Mouse (Mus musculus): ENCODE results near the gene Pabpc6. TPM values are rescaled to one million over a fixed set of nuclear protein-coding genes. Genes with fewer than 3 reads are reported as not detected.

Gene Pabpc6
- polyA plus RNA-seq (2014; fragmentation: Nextera tagmentation; extraction: Ambion mirVana): not detected in 2 replicates

DNA sequence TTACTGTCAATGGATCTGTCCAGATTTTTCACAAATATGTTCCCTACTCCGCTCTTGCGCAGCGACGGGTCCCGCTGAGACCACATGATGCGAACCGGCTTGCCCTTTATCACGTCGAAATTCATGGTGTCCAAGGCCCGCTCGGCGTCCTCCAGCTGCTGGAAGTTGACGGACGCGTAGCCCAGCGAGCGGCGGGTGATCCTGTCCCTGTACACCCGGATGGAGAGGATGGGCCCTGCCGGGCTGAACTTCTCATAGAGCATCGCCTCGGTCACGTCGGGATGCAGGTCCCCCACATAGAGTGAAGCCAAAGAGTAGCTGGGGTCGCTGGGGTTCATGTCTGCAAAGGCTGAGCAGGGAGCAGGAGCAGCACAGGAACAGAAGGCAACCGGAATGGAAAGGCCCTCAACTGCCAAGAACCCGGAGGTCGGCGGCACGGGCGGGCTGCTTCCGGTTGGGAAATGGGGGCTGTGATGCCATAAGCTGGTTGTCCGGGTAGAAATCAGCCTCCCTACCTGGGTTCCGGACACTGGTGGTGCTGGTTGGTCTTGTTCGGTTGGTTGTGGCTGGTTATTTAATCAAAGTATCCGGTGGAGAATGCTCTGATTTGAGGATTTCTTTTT is at the start of gene Pabpc6:
Gene Pabpc6, minus strand, starts transcription at position 435 of the 623 bp plus-strand sequence.
- Histone ChIP-seq H3K4me3 (ENCODE audit: low read depth, low read length) (no peak within 1 kb of the TSS), H3K9ac (ENCODE audit: low read depth, low read length) (no peak within 1 kb of the TSS), H3K27ac (ENCODE audit: low read depth, low read length) (no peak within 1 kb of the TSS), H3K9me3 (ENCODE audit: control insufficient read depth, low read length) (no peaks in the 10 kb centered on the region), H3K4me2 (no peak within 1 kb of the TSS), H3K4me1 (replicated peaks; ENCODE audit: control insufficient read depth, insufficient read depth, low read length) (no peaks in the 10 kb centered on the region), H3K36me3 (ENCODE audit: control insufficient read depth, insufficient read depth, low read length) (no peaks in the 10 kb centered on the region), H3K27me3 (replicated peaks; ENCODE audit: control insufficient read depth, insufficient read depth, low read length) (no peaks in the 10 kb centered on the region)
- ATAC-seq (replicated peaks; ENCODE audit: low FRiP score): no peak
- 85% methylated on average over 36 of the region's 36 CpGs for WGBS
- no peak for DNase-seq (ENCODE audit: low spot score)

DNA sequence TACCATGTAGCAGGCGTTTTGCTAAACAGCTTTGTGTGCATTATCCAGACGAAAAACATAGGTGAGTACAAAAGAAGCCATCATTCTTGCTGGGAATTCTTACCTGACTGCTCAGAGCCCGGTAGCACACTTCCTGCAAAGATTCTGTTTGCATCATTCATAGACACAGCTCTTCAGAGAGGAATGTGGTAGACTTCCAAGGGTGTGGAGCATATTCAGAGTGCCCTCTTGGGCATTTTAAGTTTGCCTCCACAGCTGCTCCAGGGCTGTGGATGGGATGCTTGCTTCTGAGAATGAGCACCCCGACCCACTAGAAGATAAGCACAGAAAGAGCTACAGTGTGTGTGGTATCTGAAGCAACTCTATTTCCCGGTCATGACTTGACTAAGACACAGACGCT is 41.4 kb upstream of the Pabpc6 start:
- Histone ChIP-seq H3K9me3 (ENCODE audit: control insufficient read depth, low read length) (no peaks in the 10 kb centered on the region), H3K27ac (ENCODE audit: low read depth, low read length) (no peak overlapping the region), H3K9ac (ENCODE audit: low read depth, low read length) (no peak overlapping the region), H3K27me3 (replicated peaks; ENCODE audit: control insufficient read depth, insufficient read depth, low read length) (no peaks in the 10 kb centered on the region), H3K4me1 (replicated peaks; ENCODE audit: control insufficient read depth, insufficient read depth, low read length) (no peaks in the 10 kb centered on the region), H3K4me2 (no peak overlapping the region), H3K4me3 (ENCODE audit: low read depth, low read length) (no peak overlapping the region), H3K36me3 (ENCODE audit: control insufficient read depth, insufficient read depth, low read length) (no peaks in the 10 kb centered on the region)
- ATAC-seq (replicated peaks; ENCODE audit: low FRiP score): no peak
- no peak for DNase-seq (ENCODE audit: low spot score)
- WGBS: 76% methylated on average over 6 of the region's 6 CpGs

DNA sequence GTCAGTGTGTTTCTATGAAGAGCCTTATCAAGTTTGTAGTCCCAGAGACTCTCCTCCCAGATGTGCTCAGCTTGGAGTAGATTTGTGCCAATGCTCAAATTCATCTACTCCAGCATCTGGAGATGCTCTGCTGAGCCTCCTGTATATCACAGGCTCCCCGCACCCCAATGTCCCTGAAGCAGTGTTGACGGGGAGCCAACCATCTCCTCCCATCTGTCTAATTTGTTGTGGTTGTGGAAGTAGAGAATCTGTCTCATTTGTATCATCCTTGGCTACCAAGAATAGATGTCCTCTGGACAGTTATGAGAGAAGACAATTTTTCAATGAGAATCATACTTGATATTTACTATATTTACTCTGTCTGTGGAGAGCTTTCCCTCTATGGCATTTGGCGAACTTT is 39.4 kb upstream of the Pabpc6 start:
- H3K9me3 ChIP-seq (ENCODE audit: control insufficient read depth, low read length): no peaks in the 10 kb centered on the region
- H3K27ac ChIP-seq (ENCODE audit: low read depth, low read length): no peak overlapping the region
- no peaks in the 10 kb centered on the region for H3K27me3 ChIP-seq (replicated peaks; ENCODE audit: control insufficient read depth, insufficient read depth, low read length)
- H3K4me2 ChIP-seq: no peak overlapping the region
- no peak for DNase-seq (ENCODE audit: low spot score)
- no peak for ATAC-seq (replicated peaks; ENCODE audit: low FRiP score)
- no peaks in the 10 kb centered on the region for H3K4me1 ChIP-seq (replicated peaks; ENCODE audit: control insufficient read depth, insufficient read depth, low read length)
- no peak overlapping the region for H3K4me3 ChIP-seq (ENCODE audit: low read depth, low read length)
- no peak overlapping the region for H3K9ac ChIP-seq (ENCODE audit: low read depth, low read length)
- WGBS: 82% methylated on average over 3 of the region's 3 CpGs
- no peaks in the 10 kb centered on the region for H3K36me3 ChIP-seq (ENCODE audit: control insufficient read depth, insufficient read depth, low read length)

DNA sequence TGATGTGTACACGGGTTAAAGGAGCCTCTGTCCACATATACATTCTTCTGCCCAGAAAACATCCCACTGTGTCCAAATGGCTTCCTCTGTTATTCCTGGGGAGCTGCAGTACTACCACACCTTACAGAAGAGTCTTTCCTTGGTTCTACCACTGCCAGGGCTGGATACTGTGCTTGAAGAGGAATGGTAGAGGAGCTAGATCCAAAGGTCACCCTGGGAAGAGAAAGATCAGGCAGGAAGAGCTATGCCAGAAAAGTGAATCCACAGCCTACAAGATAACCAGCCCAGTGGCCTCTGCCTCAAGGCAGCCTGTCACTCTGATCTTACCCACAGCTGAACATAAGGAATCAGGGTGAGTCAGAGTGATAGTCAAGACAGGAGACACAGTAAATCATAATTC is 37.8 kb upstream of the Pabpc6 start:
- H3K4me2 ChIP-seq: no peak overlapping the region
- no peak overlapping the region for H3K27ac ChIP-seq (ENCODE audit: low read depth, low read length)
- ATAC-seq (replicated peaks; ENCODE audit: low FRiP score): no peak
- no peak for DNase-seq (ENCODE audit: low spot score)
- H3K36me3 ChIP-seq (ENCODE audit: control insufficient read depth, insufficient read depth, low read length): no peaks in the 10 kb centered on the region
- WGBS: 77% methylated on average over 1 of the region's 1 CpGs
- no peak overlapping the region for H3K9ac ChIP-seq (ENCODE audit: low read depth, low read length)
- H3K9me3 ChIP-seq (ENCODE audit: control insufficient read depth, low read length): no peaks in the 10 kb centered on the region
- no peak overlapping the region for H3K4me3 ChIP-seq (ENCODE audit: low read depth, low read length)
- H3K4me1 ChIP-seq (replicated peaks; ENCODE audit: control insufficient read depth, insufficient read depth, low read length): no peaks in the 10 kb centered on the region
- H3K27me3 ChIP-seq (replicated peaks; ENCODE audit: control insufficient read depth, insufficient read depth, low read length): no peaks in the 10 kb centered on the region

DNA sequence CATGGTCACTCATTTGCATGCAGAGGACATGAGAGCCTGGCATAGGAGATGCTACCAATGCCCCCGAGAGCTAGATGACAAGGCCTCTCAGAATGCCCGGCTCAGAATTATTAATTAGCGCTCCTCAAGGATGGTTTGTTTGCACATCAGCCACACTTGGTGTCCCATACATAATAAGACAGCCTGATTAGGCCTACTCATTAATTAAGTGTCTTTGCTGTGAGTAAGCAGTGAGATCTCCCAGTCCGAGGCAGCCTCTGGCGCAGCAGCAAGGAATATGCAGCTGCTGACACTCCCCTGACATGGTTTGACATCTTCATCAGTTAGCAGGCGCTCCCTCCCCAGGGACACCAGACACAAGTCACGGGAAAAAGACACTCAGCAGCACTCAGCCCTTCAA is 28.2 kb upstream of the Pabpc6 start:
- Histone ChIP-seq H3K9me3 (ENCODE audit: control insufficient read depth, low read length) (no peaks in the 10 kb centered on the region), H3K4me1 (replicated peaks; ENCODE audit: control insufficient read depth, insufficient read depth, low read length) (no peaks in the 10 kb centered on the region), H3K4me3 (ENCODE audit: low read depth, low read length) (no peak overlapping the region), H3K9ac (ENCODE audit: low read depth, low read length) (no peak overlapping the region), H3K27me3 (replicated peaks; ENCODE audit: control insufficient read depth, insufficient read depth, low read length) (no peaks in the 10 kb centered on the region), H3K27ac (ENCODE audit: low read depth, low read length) (no peak overlapping the region), H3K36me3 (ENCODE audit: control insufficient read depth, insufficient read depth, low read length) (no peaks in the 10 kb centered on the region), H3K4me2 (no peak overlapping the region)
- WGBS: 68% methylated on average over 7 of the region's 7 CpGs
- ATAC-seq (replicated peaks; ENCODE audit: low FRiP score) (no peak), DNase-seq (ENCODE audit: low spot score) (no peak)

DNA sequence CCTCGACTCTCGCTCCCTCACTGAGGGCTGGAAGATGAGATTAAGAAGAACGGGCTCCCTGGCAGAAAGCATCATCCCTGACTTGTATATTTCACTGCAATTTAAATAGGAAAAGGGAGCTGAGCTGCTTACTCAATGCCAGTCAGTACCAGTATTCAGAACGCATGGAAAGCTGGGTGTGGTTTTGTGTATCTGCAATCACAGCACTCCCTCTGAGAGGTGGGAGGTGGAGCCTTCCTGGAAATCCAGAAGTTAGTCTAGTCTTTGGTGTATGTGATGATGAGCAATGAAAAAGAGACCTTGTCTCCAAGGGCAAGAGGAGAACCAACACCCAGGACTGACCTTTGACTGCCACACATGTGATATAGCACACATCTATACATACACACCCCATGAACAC is 21.7 kb upstream of the Pabpc6 start:
- H3K27ac ChIP-seq (ENCODE audit: low read depth, low read length): no peak overlapping the region
- no peak overlapping the region for H3K4me2 ChIP-seq
- ATAC-seq (replicated peaks; ENCODE audit: low FRiP score): no peak
- no peak overlapping the region for H3K4me3 ChIP-seq (ENCODE audit: low read depth, low read length)
- H3K9me3 ChIP-seq (ENCODE audit: control insufficient read depth, low read length): no peaks in the 10 kb centered on the region
- DNase-seq (ENCODE audit: low spot score): no peak
- H3K9ac ChIP-seq (ENCODE audit: low read depth, low read length): no peak overlapping the region
- WGBS: 72% methylated on average over 4 of the region's 4 CpGs
- H3K4me1 ChIP-seq (replicated peaks; ENCODE audit: control insufficient read depth, insufficient read depth, low read length): no peaks in the 10 kb centered on the region
- H3K36me3 ChIP-seq (ENCODE audit: control insufficient read depth, insufficient read depth, low read length): no peaks in the 10 kb centered on the region
- H3K27me3 ChIP-seq (replicated peaks; ENCODE audit: control insufficient read depth, insufficient read depth, low read length): no peaks in the 10 kb centered on the region

DNA sequence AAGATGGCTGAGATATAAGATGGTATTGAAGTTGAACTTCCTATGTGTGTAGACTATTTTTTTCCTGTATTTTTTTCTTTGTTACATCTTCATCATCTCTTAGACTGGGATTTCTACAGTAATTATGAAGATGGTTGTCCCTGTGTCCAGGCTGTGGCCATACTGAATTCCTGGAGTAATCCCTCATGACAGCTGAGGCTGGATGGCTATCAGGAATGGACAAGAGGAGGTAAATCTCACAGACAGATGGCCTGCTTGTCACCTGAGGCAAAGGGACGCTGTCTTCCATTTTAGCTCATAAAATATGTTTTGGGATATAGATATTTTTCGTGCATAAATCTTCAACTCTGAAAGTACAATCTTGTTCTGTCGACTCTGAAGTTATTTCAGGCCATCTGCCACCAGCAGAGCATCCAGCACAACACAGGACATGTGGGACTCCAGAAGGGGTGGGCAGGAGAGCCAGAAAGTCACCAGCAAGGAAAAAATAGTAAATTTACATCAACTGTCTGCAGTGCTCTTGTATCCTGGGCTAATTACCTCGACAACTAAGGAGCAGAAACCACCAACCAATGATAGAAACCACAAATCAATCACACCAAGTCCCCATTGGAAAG is 14.1 kb upstream of the Pabpc6 start:
- Histone ChIP-seq H3K27ac (ENCODE audit: low read depth, low read length) (no peak overlapping the region), H3K4me2 (no peak overlapping the region), H3K4me1 (replicated peaks; ENCODE audit: control insufficient read depth, insufficient read depth, low read length) (no peaks in the 10 kb centered on the region), H3K9ac (ENCODE audit: low read depth, low read length) (no peak overlapping the region), H3K9me3 (ENCODE audit: control insufficient read depth, low read length) (no peaks in the 10 kb centered on the region), H3K27me3 (replicated peaks; ENCODE audit: control insufficient read depth, insufficient read depth, low read length) (no peaks in the 10 kb centered on the region), H3K4me3 (ENCODE audit: low read depth, low read length) (no peak overlapping the region), H3K36me3 (ENCODE audit: control insufficient read depth, insufficient read depth, low read length) (no peaks in the 10 kb centered on the region)
- 47% methylated on average over 4 of the region's 4 CpGs for WGBS
- ATAC-seq (replicated peaks; ENCODE audit: low FRiP score): no peak
- DNase-seq (ENCODE audit: low spot score): no peak

DNA sequence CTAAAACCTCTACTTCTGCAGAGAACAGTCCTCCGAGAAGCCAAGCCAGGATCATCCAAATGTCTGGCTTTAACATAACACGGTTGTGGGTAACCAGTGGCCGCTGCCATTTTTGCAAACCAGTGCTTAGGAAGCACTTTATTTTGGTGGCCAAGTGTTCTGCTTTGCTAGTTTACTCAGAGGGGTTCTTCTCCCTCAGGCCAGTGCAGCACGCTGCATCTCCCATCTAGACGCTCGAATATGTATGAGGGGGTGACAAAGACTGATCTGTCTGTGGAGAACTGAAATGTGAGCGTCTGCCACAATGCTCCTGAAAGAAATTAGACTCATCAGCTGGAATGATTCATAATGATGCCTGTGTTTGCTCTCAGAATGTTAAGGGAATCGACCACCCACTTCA is 11.2 kb upstream of the Pabpc6 start:
- no peak overlapping the region for H3K4me2 ChIP-seq
- WGBS: 74% methylated on average over 8 of the region's 8 CpGs
- DNase-seq (ENCODE audit: low spot score) (no peak), ATAC-seq (replicated peaks; ENCODE audit: low FRiP score) (no peak)
- no peaks in the 10 kb centered on the region for H3K4me1 ChIP-seq (replicated peaks; ENCODE audit: control insufficient read depth, insufficient read depth, low read length)
- no peaks in the 10 kb centered on the region for H3K27me3 ChIP-seq (replicated peaks; ENCODE audit: control insufficient read depth, insufficient read depth, low read length)
- H3K9ac ChIP-seq (ENCODE audit: low read depth, low read length): no peak overlapping the region
- no peaks in the 10 kb centered on the region for H3K9me3 ChIP-seq (ENCODE audit: control insufficient read depth, low read length)
- H3K36me3 ChIP-seq (ENCODE audit: control insufficient read depth, insufficient read depth, low read length): no peaks in the 10 kb centered on the region
- H3K27ac ChIP-seq (ENCODE audit: low read depth, low read length): no peak overlapping the region
- H3K4me3 ChIP-seq (ENCODE audit: low read depth, low read length): no peak overlapping the region

DNA sequence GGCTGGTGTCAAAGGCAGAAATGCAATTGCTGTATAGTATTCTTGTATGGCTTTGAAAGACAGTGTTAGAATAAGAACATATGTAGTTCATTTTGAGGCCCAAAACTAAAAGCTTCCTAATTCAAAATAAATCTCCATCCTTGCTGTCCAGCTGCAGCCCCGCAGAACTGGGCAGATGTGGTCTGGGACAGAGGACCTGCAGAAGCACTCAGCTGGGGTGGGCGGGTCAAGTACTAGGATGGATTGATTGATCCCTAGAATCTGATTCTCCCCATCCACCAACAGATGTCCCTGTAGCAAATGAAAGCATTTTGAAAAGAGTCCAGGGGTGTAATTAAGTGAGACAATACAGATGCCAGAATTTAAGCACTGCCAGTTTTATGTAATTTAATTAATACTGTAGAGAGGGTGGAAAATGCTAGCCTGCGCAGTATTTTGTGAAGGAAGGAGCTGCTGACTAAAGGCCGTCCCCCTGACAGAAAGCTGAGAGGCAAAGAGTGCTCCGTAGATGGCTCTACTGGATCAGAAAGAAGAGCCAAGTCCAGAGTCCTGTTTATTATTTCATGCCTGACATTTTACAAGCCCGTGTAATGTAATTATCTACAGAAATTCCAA is 5.8 kb upstream of the Pabpc6 start:
- no peak for ATAC-seq (replicated peaks; ENCODE audit: low FRiP score)
- no peaks in the 10 kb centered on the region for H3K27me3 ChIP-seq (replicated peaks; ENCODE audit: control insufficient read depth, insufficient read depth, low read length)
- no peak overlapping the region for H3K4me3 ChIP-seq (ENCODE audit: low read depth, low read length)
- H3K4me1 ChIP-seq (replicated peaks; ENCODE audit: control insufficient read depth, insufficient read depth, low read length): no peaks in the 10 kb centered on the region
- H3K9me3 ChIP-seq (ENCODE audit: control insufficient read depth, low read length): no peaks in the 10 kb centered on the region
- H3K9ac ChIP-seq (ENCODE audit: low read depth, low read length): no peak overlapping the region
- no peak overlapping the region for H3K4me2 ChIP-seq
- 74% methylated on average over 6 of the region's 6 CpGs for WGBS
- no peaks in the 10 kb centered on the region for H3K36me3 ChIP-seq (ENCODE audit: control insufficient read depth, insufficient read depth, low read length)
- DNase-seq (ENCODE audit: low spot score): no peak
- H3K27ac ChIP-seq (ENCODE audit: low read depth, low read length): no peak overlapping the region

Measured in liver, embryonic 11.5 days (tissue).